Mouse (Mus musculus) CH12.LX (cell line): ENCODE results near the gene Larp7. TPM values are rescaled to one million over a fixed set of nuclear protein-coding genes. Genes with fewer than 3 reads are reported as not detected.

Source experiments
- DNase-seq: peaks from one replicate; pipeline ENCODE4 v3.0.0-alpha.2; 2013; ENCODE audit errors: extremely low read depth
- H3K27ac ChIP-seq: 2 replicates; pipeline ENCODE4 v1.5.1; 2012; ENCODE audit warnings: low read depth, mild to moderate bottlenecking, control low read depth, moderate library complexity; ENCODE audit not compliant: insufficient read depth
- H3K27me3 ChIP-seq: replicated peaks from 2 replicates; pipeline ENCODE3; 2012; ENCODE audit warnings: inconsistent platforms
- H3K36me3 ChIP-seq, 2 experiments: replicated peaks in 1 of 2; 2 replicates each; pipeline versions ENCODE3 to v1.6.1; 2012; ENCODE audit warnings: inconsistent platforms in 1 of 2, low read length in 1 of 2, mild to moderate bottlenecking in 1 of 2, mixed read lengths in 1 of 2, moderate library complexity in 1 of 2; ENCODE audit not compliant: control insufficient read depth in 1 of 2, insufficient read depth in 1 of 2
- H3K4me1 ChIP-seq, 2 experiments: 2 replicates each; pipeline ENCODE4 v1.6.1; 2012; ENCODE audit warnings: inconsistent platforms in 1 of 2, moderate library complexity in 1 of 2; ENCODE audit not compliant: insufficient read depth in 2 of 2, control insufficient read depth in 1 of 2
- H3K4me2 ChIP-seq: 2 replicates; pipeline ENCODE4 v1.6.1; 2012; ENCODE audit warnings: low read depth, mild to moderate bottlenecking, control low read depth; ENCODE audit not compliant: poor library complexity, insufficient read depth, severe bottlenecking
- H3K4me3 ChIP-seq, 3 experiments: fragments of 150-350 bp in 1 of 3; sonication (generic) in 1 of 3; replicated peaks in 1 of 3; 2 replicates each; pipeline versions ENCODE3 to v1.5.1; 2011 to 2012; ENCODE audit warnings: low read depth in 2 of 3, low read length in 2 of 3, mild to moderate bottlenecking in 2 of 3, moderate library complexity in 2 of 3, control low read depth in 1 of 3, improper control_type of control experiment in 1 of 3, inconsistent platforms in 1 of 3, mixed read lengths in 1 of 3; ENCODE audit not compliant: poor library complexity in 1 of 3
- H3K79me2 ChIP-seq: replicated peaks from 2 replicates; pipeline ENCODE4 v1.6.1; 2012; ENCODE audit warnings: mild to moderate bottlenecking, moderate library complexity; ENCODE audit not compliant: control insufficient read depth, poor library complexity, insufficient read depth, severe bottlenecking; ENCODE audit errors: extremely low read depth
- H3K9ac ChIP-seq: 2 replicates; pipeline ENCODE4 v1.6.1; 2012; ENCODE audit warnings: low read depth, mild to moderate bottlenecking, control low read depth, moderate library complexity; ENCODE audit not compliant: insufficient read depth
- H3K9me3 ChIP-seq: replicated peaks from 2 replicates; pipeline ENCODE3; 2012; ENCODE audit warnings: low read length, inconsistent platforms, mixed read lengths
- CHD1 ChIP-seq: IDR thresholded peaks from 2 replicates; pipeline ENCODE4 v1.6.1; 2012; ENCODE audit warnings: low read depth, low read length, improper control_type of control experiment, inconsistent platforms
- CHD2 ChIP-seq: IDR thresholded peaks from 2 replicates; pipeline ENCODE4 v1.6.1; 2011; ENCODE audit warnings: low read length, improper control_type of control experiment
- CTCF ChIP-seq, 2 experiments: IDR thresholded peaks in 1 of 2; conservative IDR thresholded peaks in 1 of 2; 2 replicates each; pipeline ENCODE4 v1.5.1; 2011 to 2012; ENCODE audit warnings: low read depth in 2 of 2, low read length in 2 of 2, improper control_type of control experiment in 1 of 2, inconsistent platforms in 1 of 2, mild to moderate bottlenecking in 1 of 2, moderate library complexity in 1 of 2
- ELF1 ChIP-seq: IDR thresholded peaks from 2 replicates; pipeline ENCODE4 v1.6.1; 2014; ENCODE audit warnings: low read depth, mild to moderate bottlenecking, inconsistent platforms, low read length, improper control_type of control experiment
- IRF4 ChIP-seq: IDR thresholded peaks from 2 replicates; pipeline ENCODE4 v1.6.1; 2014; ENCODE audit warnings: low read depth, mild to moderate bottlenecking, inconsistent platforms, low read length, improper control_type of control experiment
- JUND ChIP-seq: conservative IDR thresholded peaks from 2 replicates; pipeline ENCODE4 v1.6.1; 2011; ENCODE audit warnings: low read depth, low read length, improper control_type of control experiment
- KAT2A ChIP-seq: IDR thresholded peaks from 2 replicates; pipeline ENCODE4 v1.6.1; 2012; ENCODE audit warnings: low read length, improper control_type of control experiment, inconsistent platforms; ENCODE audit not compliant: insufficient replicate concordance
- MAFK ChIP-seq: IDR thresholded peaks from 2 replicates; pipeline ENCODE4 v1.6.1; 2011; ENCODE audit warnings: low read length, improper control_type of control experiment; ENCODE audit not compliant: insufficient replicate concordance
- MAX ChIP-seq: IDR thresholded peaks from 2 replicates; pipeline ENCODE4 v1.6.1; 2011; ENCODE audit warnings: low read length, improper control_type of control experiment
- MAZ ChIP-seq: IDR thresholded peaks from 2 replicates; pipeline ENCODE4 v1.6.1; 2012; ENCODE audit warnings: low read depth, mild to moderate bottlenecking, inconsistent platforms, low read length, improper control_type of control experiment, moderate library complexity
- POLR2AphosphoS2 ChIP-seq: IDR thresholded peaks from 2 replicates; pipeline ENCODE4 v1.6.1; 2011; ENCODE audit warnings: low read depth, low read length, improper control_type of control experiment
- RCOR1 ChIP-seq: conservative IDR thresholded peaks from 2 replicates; pipeline ENCODE4 v1.6.1; 2012; ENCODE audit warnings: low read depth, mild to moderate bottlenecking, inconsistent platforms, low read length, improper control_type of control experiment
- SMC3 ChIP-seq: IDR thresholded peaks from 2 replicates; pipeline ENCODE4 v1.6.1; 2011; ENCODE audit warnings: low read depth, low read length, improper control_type of control experiment
- TBP ChIP-seq: conservative IDR thresholded peaks from 2 replicates; pipeline ENCODE4 v1.6.1; 2011; ENCODE audit warnings: low read depth, low read length, improper control_type of control experiment
- UBTF ChIP-seq: IDR thresholded peaks from 2 replicates; pipeline ENCODE4 v1.6.1; 2012; ENCODE audit warnings: low read depth, mild to moderate bottlenecking, inconsistent platforms, low read length, improper control_type of control experiment, moderate library complexity
- USF1 ChIP-seq: IDR thresholded peaks from 2 replicates; pipeline ENCODE4 v1.6.1; 2014; ENCODE audit warnings: low read depth, mild to moderate bottlenecking, inconsistent platforms, low read length, improper control_type of control experiment
- USF2 ChIP-seq: conservative IDR thresholded peaks from 2 replicates; pipeline ENCODE4 v1.6.1; 2011; ENCODE audit warnings: low read depth, low read length, improper control_type of control experiment
- ZMIZ1 ChIP-seq: IDR thresholded peaks from 2 replicates; pipeline ENCODE4 v1.6.1; 2012; ENCODE audit warnings: low read depth, mild to moderate bottlenecking, inconsistent platforms, low read length, improper control_type of control experiment
- dilution Hi-C: fragments of 300-500 bp; cut with MboI; formaldehyde crosslinking; loops from 2 replicates; pipeline ENCODE4 v1.14.3; 2020; ENCODE audit warnings: low sequenced_read_pairs; ENCODE audit not compliant: extremely low pct_unique_long_range_greater_than_20kb, extremely low pct_ligation_motif_present
- in situ Hi-C: fragments of 300-500 bp; cut with MboI; formaldehyde crosslinking; loops from 3 replicates; pipeline ENCODE4 v1.14.3; 2019; ENCODE audit warnings: low sequenced_read_pairs, low pct_ligation_motif_present, low pct_unique_long_range_greater_than_20kb, mixed read lengths
- polyA plus RNA-seq: library from polyadenylated mRNA; unstranded; fragments of >175 nt; gene quantifications from 2 replicates; pipeline ENCODE4 v1.2.1, GENCODE M21; 2012; ENCODE audit warnings: low read depth; ENCODE audit not compliant: insufficient read length
- total RNA-seq, 2 experiments: library from RNA; depleted of rRNA; stranded (reverse); fragments of 300-350 nt in 1 of 2; fragments of >200 nt in 1 of 2; gene quantifications; 2 replicates each; pipeline ENCODE4 v1.2.3; 2012 to 2014

Gene Larp7
- total and polyA plus RNA-seq, 3 experiments = 28.9 to 70.6 (median 35.5) TPM

- TF ChIP-seq POLR2AphosphoS2 = no peak
- peak in 1 of 2 experiments; percentile 39; a peak in 1 of 4 replicates for TF ChIP-seq CTCF (conservative IDR thresholded peaks at IDR 0.05 in 1 of 2, IDR thresholded peaks at IDR 0.05 in 1 of 2; ENCODE audit: low read depth in 2 of 2, low read length in 2 of 2)
- TF ChIP-seq MAX = no peak
- no peak for TF ChIP-seq USF2
- peak; percentile 18; the same call in 1 of the 2 replicates for TF ChIP-seq SMC3
- TF ChIP-seq CHD2 = no peak
- TF ChIP-seq RCOR1 = no peak
- no peak for TF ChIP-seq UBTF
Observed at GRCm38 (mm10) chr3:127565129-127565528, 12.0 kb upstream of the Larp7 start.

GRCm38 (mm10) chr3:127562974-127563373 is 9.8 kb upstream of the Larp7 start:
- Histone ChIP-seq H3K27ac (no peak overlapping the region), H3K9me3 (no peaks in the 10 kb centered on the region), H3K79me2 (no peaks in the 10 kb centered on the region), H3K9ac (no peak overlapping the region), H3K36me3 (peaks cover 29 to 67% of the 10 kb centered on the region in 2 experiments), H3K27me3 (no peaks in the 10 kb centered on the region), H3K4me3 (no peak overlapping the region), H3K4me1 (no peaks in the 10 kb centered on the region), H3K4me2 (no peak overlapping the region)
- TF ChIP-seq CTCF (conservative IDR thresholded peaks at IDR 0.05 in 1 of 2, IDR thresholded peaks at IDR 0.05 in 1 of 2; ENCODE audit: low read depth in 2 of 2, low read length in 2 of 2) (no peak), CHD1 (no peak), SMC3 (no peak), ELF1 (no peak), ZMIZ1 (no peak), IRF4 (no peak), MAX (no peak), KAT2A (no peak), CHD2 (no peak), USF1 (no peak), MAZ (no peak), MAFK (no peak), TBP (no peak), JUND (no peak)
- dilution Hi-C loops (no loop called here), in situ Hi-C loops (no loop called here)
- DNase-seq = no peak

More at GRCm38 (mm10) chr3:127565129-127565528, 12.0 kb upstream of the Larp7 start:
- Histone ChIP-seq H3K36me3 (peaks cover 40 to 75% of the 10 kb centered on the region in 2 experiments), H3K9ac (no peak overlapping the region), H3K79me2 (no peaks in the 10 kb centered on the region), H3K4me2 (no peak overlapping the region), H3K27me3 (no peaks in the 10 kb centered on the region), H3K9me3 (no peaks in the 10 kb centered on the region), H3K4me1 (no peaks in the 10 kb centered on the region), H3K4me3 (no peak overlapping the region), H3K27ac (no peak overlapping the region)
- dilution Hi-C loops (no loop called here), in situ Hi-C loops (no loop called here)
- DNase-seq = no peak
